In the genomic region with DNA sequence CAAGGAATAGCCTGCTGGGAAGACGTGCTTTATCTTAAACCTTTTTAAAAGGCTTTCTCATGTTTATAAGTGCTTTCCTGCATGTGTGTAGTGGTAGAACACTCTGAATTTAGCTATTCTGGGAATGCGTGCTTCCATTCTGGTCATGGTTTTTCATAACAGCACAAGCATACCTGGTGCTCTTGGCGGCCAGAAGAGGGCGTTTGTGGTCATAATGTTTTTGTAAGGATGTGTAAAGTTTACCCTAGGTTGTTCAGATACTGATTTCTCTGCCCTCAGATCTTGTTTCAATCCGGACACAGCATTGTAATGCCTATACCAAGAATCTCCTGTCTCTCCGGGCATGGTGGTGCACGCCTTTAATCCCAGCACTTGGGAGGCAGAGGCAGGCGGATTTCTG, we compare ENCODE assay signal across 13 mouse cellular contexts. TPM values are rescaled to one million over a fixed set of nuclear protein-coding genes. Genes with fewer than 3 reads are reported as not detected.
DNase-seq lines count a peak whose midpoint lies in the region; ATAC-seq and TF ChIP-seq lines count a peak whose summit lies in the region.
"Had no signal": no experiment of that assay in that cellular context is flagged by ENCODE, and none has a peak within 500 bp of the region (broad histone marks: within the 10 kb centered on the region; RNA-seq: fewer than 3 reads in every experiment).

No protein-coding gene starts in this region.

- no peak for TF ChIP-seq EP300 in MEL (IDR thresholded peaks at IDR 0.05; ENCODE audit: low read depth in 1 of 2, low read length in 2 of 2)

- 73% methylated on average over 8 of the region's 8 CpGs for whole genome bisulfite sequencing in hindbrain, postnatal 0 days
- WGBS in hindbrain, embryonic 14.5 days, result 69% methylated on average over 8 of the region's 8 CpGs
- WGBS in midbrain, embryonic 14.5 days, result 74% methylated on average over 8 of the region's 8 CpGs
- WGBS in midbrain, embryonic 11.5 days, result 71% methylated on average over 8 of the region's 8 CpGs
- WGBS in hindbrain, embryonic 11.5 days, result 69% methylated on average over 8 of the region's 8 CpGs

- H3K79me2 ChIP-seq in MEL (ENCODE audit: control insufficient read depth, insufficient read depth, low read length, poor library complexity), result no peaks in the 10 kb centered on the region

- no peak overlapping the region for H3K4me2 ChIP-seq in hindbrain, postnatal 0 days (ENCODE audit: low read depth, low read length)
- no peak overlapping the region for H3K4me2 ChIP-seq in hindbrain, embryonic 14.5 days (replicated peaks)
- H3K4me2 ChIP-seq in midbrain, embryonic 14.5 days (ENCODE audit: low read length), result no peak overlapping the region
- no peak overlapping the region for H3K4me2 ChIP-seq in midbrain, embryonic 11.5 days
- H3K4me2 ChIP-seq in hindbrain, embryonic 11.5 days (replicated peaks; ENCODE audit: low read depth, low read length), result no peak overlapping the region

- TF ChIP-seq CTCF in hindbrain, postnatal 0 days (IDR thresholded peaks at IDR 0.05; ENCODE audit: low read depth), result peak; percentile 25
- TF ChIP-seq CTCF in MEL (IDR thresholded peaks at IDR 0.05 in 2 of 3, conservative IDR thresholded peaks at IDR 0.05 in 1 of 3; ENCODE audit: control insufficient read depth in 1 of 3, insufficient read depth in 1 of 3, low read depth in 2 of 3, low read length in 3 of 3, poor library complexity in 1 of 3, severe bottlenecking in 1 of 3), result peak; percentile 41 to 63 (median 44)

- no peak overlapping the region for H3K9ac ChIP-seq in hindbrain, postnatal 0 days (replicated peaks; ENCODE audit: low read length)
- H3K9ac ChIP-seq in hindbrain, embryonic 14.5 days, result no peak overlapping the region
- H3K9ac ChIP-seq in midbrain, embryonic 14.5 days (replicated peaks; ENCODE audit: low read length), result no peak overlapping the region
- H3K9ac ChIP-seq in midbrain, embryonic 11.5 days (ENCODE audit: low read length), result no peak overlapping the region
- H3K9ac ChIP-seq in MEL (ENCODE audit: control insufficient read depth, low read depth, low read length, poor library complexity, severe bottlenecking), result no peak overlapping the region
- no peak overlapping the region for H3K9ac ChIP-seq in hindbrain, embryonic 11.5 days (ENCODE audit: low read depth, low read length)

- no peaks in the 10 kb centered on the region for H3K4me1 ChIP-seq in hindbrain, postnatal 0 days (ENCODE audit: insufficient read depth, low read length)
- no peaks in the 10 kb centered on the region for H3K4me1 ChIP-seq in hindbrain, embryonic 14.5 days (replicated peaks; ENCODE audit: control insufficient read depth, insufficient read depth, low read length)
- no peaks in the 10 kb centered on the region for H3K4me1 ChIP-seq in midbrain, embryonic 14.5 days (ENCODE audit: control insufficient read depth, insufficient read depth, low read length)
- no peaks in the 10 kb centered on the region for H3K4me1 ChIP-seq in midbrain, embryonic 11.5 days (ENCODE audit: control insufficient read depth, insufficient read depth, low read length)
- H3K4me1 ChIP-seq in MEL (ENCODE audit: control insufficient read depth in 1 of 2, insufficient read depth in 2 of 2, low read length in 2 of 2), result no peaks in the 10 kb centered on the region
- no peaks in the 10 kb centered on the region for H3K4me1 ChIP-seq in hindbrain, embryonic 11.5 days (replicated peaks; ENCODE audit: control insufficient read depth, insufficient read depth, low read length)

- no peak overlapping the region for H3K4me3 ChIP-seq in hindbrain, postnatal 0 days (ENCODE audit: low read length)
- no peak overlapping the region for H3K4me3 ChIP-seq in hindbrain, embryonic 14.5 days (replicated peaks; ENCODE audit: low read length)
- no peak overlapping the region for H3K4me3 ChIP-seq in midbrain, embryonic 14.5 days (replicated peaks; ENCODE audit: low read depth, low read length)
- H3K4me3 ChIP-seq in midbrain, embryonic 11.5 days (ENCODE audit: low read depth, low read length), result no peak overlapping the region
- H3K4me3 ChIP-seq in MEL (ENCODE audit: control insufficient read depth in 1 of 2, insufficient read depth in 1 of 2, low read depth in 2 of 2, low read length in 2 of 2), result no peak overlapping the region
- H3K4me3 ChIP-seq in hindbrain, embryonic 11.5 days (ENCODE audit: low read depth, low read length), result no peak overlapping the region
- H3K4me3 ChIP-seq: megakaryocyte, embryonic 14.5 days had no signal

- peak; percentile 46 for TF ChIP-seq RAD21 in MEL (IDR thresholded peaks at IDR 0.05; ENCODE audit: low read depth, low read length)

- TF ChIP-seq POLR2A in MEL (IDR thresholded peaks at IDR 0.05; ENCODE audit: control insufficient read depth in 1 of 2, insufficient read depth in 1 of 2, low read depth in 1 of 2, low read length in 2 of 2, poor library complexity in 1 of 2), result no peak

- DNase-seq in hindbrain, postnatal 0 days (ENCODE audit: low spot score), result no peak
- DNase-seq in hindbrain, embryonic 14.5 days (ENCODE audit: low spot score), result no peak
- peak; percentile 8 for DNase-seq in midbrain, embryonic 14.5 days
- no peak for DNase-seq in midbrain, embryonic 11.5 days (ENCODE audit: low spot score, missing footprints)
- DNase-seq in MEL (ENCODE audit: low read depth, low spot score), result peak; percentile 53
- peak; percentile 39 for DNase-seq in splenic B cell, adult 2 months (ENCODE audit: low read depth, low spot score)
- no peak for DNase-seq in yolk sac, embryonic 10.5 days (ENCODE audit: low spot score)
- no peak for DNase-seq in hindbrain, embryonic 11.5 days (ENCODE audit: low spot score)
- DNase-seq: adrenal gland, adult 2 months; heart, adult 18-20 months; heart, postnatal 36 days; kidney, adult 11 months had no signal

- no peaks in the 10 kb centered on the region for H3K9me3 ChIP-seq in hindbrain, postnatal 0 days (ENCODE audit: low read length)
- no peaks in the 10 kb centered on the region for H3K9me3 ChIP-seq in hindbrain, embryonic 14.5 days (ENCODE audit: control insufficient read depth, low read length)
- no peaks in the 10 kb centered on the region for H3K9me3 ChIP-seq in midbrain, embryonic 14.5 days (ENCODE audit: control insufficient read depth, low read length)
- no peaks in the 10 kb centered on the region for H3K9me3 ChIP-seq in midbrain, embryonic 11.5 days (ENCODE audit: control insufficient read depth, low read length)
- no peaks in the 10 kb centered on the region for H3K9me3 ChIP-seq in MEL (replicated peaks; ENCODE audit: insufficient read depth, low read length)
- no peaks in the 10 kb centered on the region for H3K9me3 ChIP-seq in hindbrain, embryonic 11.5 days (ENCODE audit: control insufficient read depth, low read length)
- H3K9me3 ChIP-seq: megakaryocyte, embryonic 14.5 days had no signal

- no peaks in the 10 kb centered on the region for H3K36me3 ChIP-seq in hindbrain, postnatal 0 days (ENCODE audit: insufficient read depth, low read length)
- no peaks in the 10 kb centered on the region for H3K36me3 ChIP-seq in hindbrain, embryonic 14.5 days (replicated peaks; ENCODE audit: control insufficient read depth, insufficient read depth)
- no peaks in the 10 kb centered on the region for H3K36me3 ChIP-seq in midbrain, embryonic 14.5 days (ENCODE audit: control insufficient read depth, insufficient read depth, low read length)
- H3K36me3 ChIP-seq in midbrain, embryonic 11.5 days (ENCODE audit: control insufficient read depth, insufficient read depth, low read length), result no peaks in the 10 kb centered on the region
- no peaks in the 10 kb centered on the region for H3K36me3 ChIP-seq in MEL (ENCODE audit: control insufficient read depth in 1 of 2, insufficient read depth in 2 of 2, low read length in 2 of 2)
- H3K36me3 ChIP-seq in splenic B cell, adult 2 months (ENCODE audit: control insufficient read depth, insufficient read depth, low read length, poor library complexity, severe bottlenecking), result no peaks in the 10 kb centered on the region
- no peaks in the 10 kb centered on the region for H3K36me3 ChIP-seq in hindbrain, embryonic 11.5 days (ENCODE audit: control insufficient read depth, insufficient read depth, low read length)

- H3K27ac ChIP-seq in hindbrain, postnatal 0 days, result no peak overlapping the region
- H3K27ac ChIP-seq in hindbrain, embryonic 14.5 days, result no peak overlapping the region
- H3K27ac ChIP-seq in midbrain, embryonic 14.5 days (replicated peaks; ENCODE audit: low read depth, low read length), result no peak overlapping the region
- no peak overlapping the region for H3K27ac ChIP-seq in midbrain, embryonic 11.5 days (ENCODE audit: low read depth, low read length)
- H3K27ac ChIP-seq in MEL (ENCODE audit: control insufficient read depth, low read depth, low read length), result no peak overlapping the region
- H3K27ac ChIP-seq in hindbrain, embryonic 11.5 days (ENCODE audit: low read depth, low read length), result no peak overlapping the region

- no peak for ATAC-seq in hindbrain, postnatal 0 days
- ATAC-seq in hindbrain, embryonic 14.5 days (ENCODE audit: low FRiP score), result no peak
- ATAC-seq in midbrain, embryonic 14.5 days (ENCODE audit: low FRiP score, low TSS enrichment), result no peak
- no peak for ATAC-seq in midbrain, embryonic 11.5 days (ENCODE audit: low FRiP score)
- ATAC-seq in hindbrain, embryonic 11.5 days (ENCODE audit: low FRiP score), result no peak

- no peaks in the 10 kb centered on the region for H3K27me3 ChIP-seq in hindbrain, postnatal 0 days (ENCODE audit: insufficient read depth, low read length)
- no peaks in the 10 kb centered on the region for H3K27me3 ChIP-seq in hindbrain, embryonic 14.5 days (ENCODE audit: control insufficient read depth, insufficient read depth, low read length)
- no peaks in the 10 kb centered on the region for H3K27me3 ChIP-seq in midbrain, embryonic 14.5 days (ENCODE audit: control insufficient read depth, insufficient read depth, low read length)
- H3K27me3 ChIP-seq in midbrain, embryonic 11.5 days (ENCODE audit: control insufficient read depth, insufficient read depth, low read length), result no peaks in the 10 kb centered on the region
- H3K27me3 ChIP-seq in MEL (ENCODE audit: control insufficient read depth in 1 of 2, insufficient read depth in 2 of 2, low read length in 2 of 2), result no peaks in the 10 kb centered on the region
- no peaks in the 10 kb centered on the region for H3K27me3 ChIP-seq in splenic B cell, adult 2 months (ENCODE audit: control insufficient read depth, insufficient read depth, low read length, poor library complexity, severe bottlenecking)
- H3K27me3 ChIP-seq in hindbrain, embryonic 11.5 days (ENCODE audit: control insufficient read depth, insufficient read depth, low read length), result no peaks in the 10 kb centered on the region

RNA-seq across cellular contexts. Expression of a gene that starts 58.0 kb away (rescaled TPM):
- 22.6 and 23.2 TPM in 2 replicates for total RNA-seq in hindbrain, postnatal 0 days (2014; rRNA removed)
- polyA plus RNA-seq in hindbrain, postnatal 0 days (2015; fragmentation: Nextera tagmentation; extraction: Ambion mirVana), result 10.8 and 11.6 TPM in 2 replicates
- polyA plus RNA-seq in hindbrain, embryonic 14.5 days (2014; fragmentation: Nextera tagmentation; extraction: Ambion mirVana), result 6.1 and 7.3 TPM in 2 replicates
- polyA plus RNA-seq in midbrain, embryonic 14.5 days (2014; fragmentation: Nextera tagmentation; extraction: Ambion mirVana), result 2.8 and 2.9 TPM in 2 replicates
- 0.62 and 0.83 TPM in 2 replicates for polyA plus RNA-seq in midbrain, embryonic 11.5 days (2014; fragmentation: Nextera tagmentation; extraction: Ambion mirVana)
- 0.12 and 0.13 TPM in 2 replicates for total RNA-seq in MEL (2012; rRNA removed)
- polyA plus RNA-seq in MEL (2012; ENCODE audit: insufficient read depth in 1 of 2, insufficient read length in 2 of 2, low read depth in 1 of 2, low replicate concordance in 2 of 2, missing spikeins in 1 of 2), result under 1 TPM in 1 of 2 experiments, not detected in 1; 0.39 TPM
- 0.82 and 0.99 TPM in 2 replicates for polyA plus RNA-seq in hindbrain, embryonic 11.5 days (2014; fragmentation: Nextera tagmentation; extraction: Ambion mirVana)

Comparison
In these comparisons a context has a peak if more than half of its experiments do, and no peak if none do; other contexts are left out.
1. DNase-seq: peak in midbrain, embryonic 14.5 days (single experiment), MEL (single experiment) and splenic B cell, adult 2 months (single experiment); none in hindbrain, postnatal 0 days (single experiment), hindbrain, embryonic 14.5 days (single experiment), midbrain, embryonic 11.5 days (single experiment), yolk sac, embryonic 10.5 days (single experiment) and hindbrain, embryonic 11.5 days (single experiment).